ENCODE assay signal across 15 mouse cellular contexts in genomic region chr7:67756636-67757035, GRCm38 (mm10).
"Had no signal": no experiment of that assay in that cellular context is flagged by ENCODE, and none has a peak within 500 bp of the region (broad histone marks: within the 10 kb centered on the region; RNA-seq: fewer than 3 reads in every experiment).

No protein-coding gene starts in this region.

- H3K27ac ChIP-seq: liver, embryonic 12.5 days; liver, embryonic 14.5 days; midbrain, embryonic 12.5 days; stomach, embryonic 15.5 days had no signal

- H3K4me3 ChIP-seq: liver, embryonic 12.5 days; midbrain, embryonic 12.5 days; myocyte; stomach, embryonic 15.5 days had no signal

- H3K36me3 ChIP-seq: liver, embryonic 12.5 days; midbrain, embryonic 12.5 days; stomach, embryonic 15.5 days had no signal

- ATAC-seq: liver, embryonic 12.5 days; midbrain, embryonic 16.5 days had no signal

- H3K9me3 ChIP-seq: liver, embryonic 12.5 days; midbrain, embryonic 12.5 days; stomach, embryonic 15.5 days had no signal

- H3K9ac ChIP-seq: liver, embryonic 12.5 days; liver, embryonic 14.5 days; lung, embryonic 14.5 days; midbrain, embryonic 12.5 days; stomach, embryonic 15.5 days had no signal

- H3K4me2 ChIP-seq: liver, embryonic 12.5 days; lung, embryonic 14.5 days; midbrain, embryonic 12.5 days; stomach, embryonic 15.5 days had no signal

- DNase-seq: lung, adult 18-20 months; lung, embryonic 14.5 days; lung, postnatal 4 days; midbrain, embryonic 14.5 days; retina, postnatal 1 day; right cerebral cortex, postnatal 14 days; thymus, adult 2 months; thymus, postnatal 25 days; thymus, postnatal 4 days had no signal
